Mouse (Mus musculus) lung, adult 18-20 months (tissue): ENCODE measurements at regions not wholly inside any gene's neighbourhood (a gene's known extent, or its start where the extent isn't known, plus 50 kb on each side); places are given as distances from the start of the nearest gene placed in this dataset.

Experiments
- DNase-seq, 2 experiments: peaks; one replicate each; pipeline ENCODE4 v3.0.0; 2022; ENCODE audit warnings: mixed read lengths in 2 of 2

GRCm38 (mm10) chr3:118500234-118500633 is 61.7 kb upstream of the Dpyd start:
- DNase-seq = no peak

DNA sequence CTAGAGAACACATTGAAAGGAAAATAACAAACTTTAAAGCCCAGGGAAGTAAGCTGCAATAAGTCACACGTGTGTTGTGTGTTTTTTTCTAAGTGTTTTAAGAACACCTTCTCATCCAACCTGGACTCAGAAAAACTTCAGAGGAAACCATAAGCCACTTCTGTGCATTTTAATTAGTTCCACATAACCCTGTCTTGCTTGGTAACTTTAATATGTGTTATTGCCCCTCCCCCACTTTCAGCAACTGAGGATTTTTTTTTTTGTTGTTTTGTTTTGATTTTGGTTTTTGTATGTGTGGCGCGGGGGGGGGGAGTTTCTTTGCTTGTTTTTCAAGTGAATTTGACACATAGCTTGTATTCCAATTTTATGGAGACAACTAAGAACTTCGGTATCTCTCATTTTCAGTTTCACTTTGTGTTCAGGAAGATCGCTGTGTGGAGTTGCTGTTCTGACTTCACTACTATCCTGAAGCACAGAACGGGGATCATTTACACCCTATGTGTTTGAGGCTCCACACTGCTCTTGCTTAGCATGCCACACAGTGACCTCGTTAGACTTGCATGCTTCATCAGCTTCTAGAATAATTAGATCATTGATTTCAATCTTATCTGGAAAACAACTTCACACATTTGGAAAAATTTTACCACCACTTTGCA is 54.2 kb upstream of the Dpyd start:
- DNase-seq = no peak

- no peak for DNase-seq
Observed at GRCm38 (mm10) chr3:118510837-118511236, 51.1 kb upstream of the Dpyd start.

- DNase-seq = no peak
Observed at GRCm38 (mm10) chr3:118511969-118512368, 50.0 kb upstream of the Dpyd start.
